ENCODE assay signal across 27 mouse cellular contexts in the genomic region with DNA sequence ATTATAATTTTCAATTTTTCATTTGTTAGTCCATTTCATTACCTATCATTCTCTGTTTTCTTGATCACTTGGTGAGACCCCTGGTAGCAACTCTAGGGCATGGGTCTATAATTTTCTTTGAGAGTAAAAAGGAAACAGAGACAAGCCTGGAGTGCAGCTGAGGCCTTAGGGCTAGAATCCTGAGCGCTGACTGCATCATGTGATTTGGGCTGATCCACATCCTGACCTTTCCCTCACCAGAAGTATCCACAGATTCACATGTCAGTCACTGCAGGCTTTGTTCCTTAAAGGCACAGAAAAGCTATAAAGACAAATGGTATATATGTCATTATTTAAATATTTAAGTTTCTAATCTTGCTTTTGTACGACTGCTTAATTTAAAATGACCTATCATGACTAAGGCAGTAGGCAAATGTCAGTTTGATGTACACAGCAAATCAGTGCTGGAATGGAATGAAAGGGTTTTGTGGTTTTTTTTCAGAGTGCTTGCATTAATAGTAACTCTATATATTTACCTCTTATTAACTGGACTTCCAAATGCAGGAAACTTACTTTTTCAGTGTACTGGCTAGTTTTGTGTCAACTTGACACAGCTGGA. TPM values are rescaled to one million over a fixed set of nuclear protein-coding genes. Genes with fewer than 3 reads are reported as not detected.
DNase-seq lines count a peak whose midpoint lies in the region; ATAC-seq and TF ChIP-seq lines count a peak whose summit lies in the region.
"Had no signal": no experiment of that assay in that cellular context is flagged by ENCODE, and none has a peak within 500 bp of the region (broad histone marks: within the 10 kb centered on the region; RNA-seq: fewer than 3 reads in every experiment).

No protein-coding gene starts in this region.

- H3K4me3 ChIP-seq in gastrocnemius, adult 2 months, result no peak overlapping the region
- no peak overlapping the region for H3K4me3 ChIP-seq in lung, adult 2 months (replicated peaks; ENCODE audit: extremely low read depth, low read depth, low read length)
- no peak overlapping the region for H3K4me3 ChIP-seq in myocyte
- no peak overlapping the region for H3K4me3 ChIP-seq in heart, embryonic 10.5 days
- H3K4me3 ChIP-seq: embryonic facial prominence, embryonic 13.5 days; erythroblast, embryonic 14.5 days; forebrain, embryonic 12.5 days; heart, embryonic 12.5 days; layer of hippocampus, adult 2 months; limb, embryonic 10.5 days; neural tube, embryonic 13.5 days had no signal

- no peak for ATAC-seq in cerebellum, adult (ENCODE audit: insufficient number of reproducible peaks, low FRiP score, low TSS enrichment)
- ATAC-seq: hindbrain, postnatal 0 days; intestine, postnatal 0 days; liver, postnatal 0 days had no signal

- peak; percentile 39 for DNase-seq in gastrocnemius, adult 2 months
- DNase-seq in gastrocnemius, postnatal 14 days, result no peak
- peak; percentile 26 for DNase-seq in lung, postnatal 36 days
- DNase-seq in lung, adult 2 months, result no peak
- no peak for DNase-seq in heart, embryonic 10.5 days (ENCODE audit: low spot score)
- no peak for DNase-seq in thymus, postnatal 4 days
- DNase-seq: adrenal gland, adult 2 months; cerebellum, adult 2 months; cerebellum, postnatal 36 days; heart, postnatal 10 days; kidney, postnatal 14 days; liver, postnatal 0 days; lung, postnatal 14 days; midbrain, embryonic 14.5 days; thymus, postnatal 14 days had no signal

- no peaks in the 10 kb centered on the region for H3K36me3 ChIP-seq in myocyte (ENCODE audit: control insufficient read depth, insufficient read depth)
- no peaks in the 10 kb centered on the region for H3K36me3 ChIP-seq in heart, embryonic 10.5 days
- H3K36me3 ChIP-seq: embryonic facial prominence, embryonic 13.5 days; forebrain, embryonic 12.5 days; heart, embryonic 12.5 days; limb, embryonic 10.5 days; neural tube, embryonic 13.5 days had no signal

- WGBS in lung, adult 2 months, result 59% methylated on average over 2 of the region's 2 CpGs
- WGBS in heart, embryonic 10.5 days, result 59% methylated on average over 2 of the region's 2 CpGs

- no peak overlapping the region for H3ac ChIP-seq in myocyte (ENCODE audit: control insufficient read depth, insufficient read length)

- H3K27ac ChIP-seq in gastrocnemius, adult 2 months, result peak overlapping the region; percentile 83
- H3K27ac ChIP-seq in heart, embryonic 10.5 days, result no peak overlapping the region
- H3K27ac ChIP-seq: embryonic facial prominence, embryonic 13.5 days; forebrain, embryonic 12.5 days; hindbrain, postnatal 0 days; layer of hippocampus, adult 2 months; limb, embryonic 10.5 days; neural tube, embryonic 13.5 days had no signal

- H3K27me3 ChIP-seq in myocyte (ENCODE audit: control insufficient read depth, insufficient read depth, insufficient read length), result no peaks in the 10 kb centered on the region
- no peaks in the 10 kb centered on the region for H3K27me3 ChIP-seq in heart, embryonic 10.5 days (ENCODE audit: insufficient read depth, poor library complexity, severe bottlenecking)
- H3K27me3 ChIP-seq: embryonic facial prominence, embryonic 13.5 days; forebrain, embryonic 12.5 days; heart, embryonic 12.5 days; neural tube, embryonic 13.5 days had no signal

- no peaks in the 10 kb centered on the region for H3K4me1 ChIP-seq in lung, adult 2 months (ENCODE audit: control insufficient read depth, insufficient read depth, low read length)
- 0 out of 2 replicates have a peak, but pooled peaks cover 6% of the 10 kb centered on the region for H3K4me1 ChIP-seq in heart, embryonic 10.5 days
- H3K4me1 ChIP-seq: embryonic facial prominence, embryonic 13.5 days; forebrain, embryonic 12.5 days; neural tube, embryonic 13.5 days had no signal

- H3K9me3 ChIP-seq in heart, embryonic 10.5 days, result no peaks in the 10 kb centered on the region
- H3K9me3 ChIP-seq: embryonic facial prominence, embryonic 13.5 days; forebrain, embryonic 12.5 days; heart, embryonic 12.5 days; limb, embryonic 10.5 days; neural tube, embryonic 13.5 days had no signal

- TF ChIP-seq CTCF in gastrocnemius, adult 2 months (IDR thresholded peaks at IDR 0.05), result no peak
- TF ChIP-seq CTCF in lung, adult 2 months (IDR thresholded peaks at IDR 0.05; ENCODE audit: insufficient read depth, low read length), result no peak

- H3K79me2 ChIP-seq in myocyte (ENCODE audit: control insufficient read depth, insufficient read depth), result no peaks in the 10 kb centered on the region

- H3K4me2 ChIP-seq in myocyte (ENCODE audit: low read depth), result no peak overlapping the region
- H3K4me2 ChIP-seq: embryonic facial prominence, embryonic 13.5 days; forebrain, embryonic 12.5 days; heart, embryonic 12.5 days; liver, embryonic 11.5 days; neural tube, embryonic 13.5 days had no signal

- intact Hi-C loops in gastrocnemius, adult 2 months (cut with DNase I), result no loop called here
- intact Hi-C loops in gastrocnemius, postnatal 14 days (cut with DNase I; ENCODE audit: low total_unique reads), result no loop called here

- TF ChIP-seq POLR2A in lung, adult 2 months (IDR thresholded peaks at IDR 0.05; ENCODE audit: borderline replicate concordance, extremely low read depth, low read depth, low read length), result no peak
- TF ChIP-seq POLR2A in myocyte (IDR thresholded peaks at IDR 0.05; ENCODE audit: insufficient read length, low read depth), result no peak

TF ChIP-seq in myocyte, 11 proteins besides CTCF, POLR2A, EP300 and RAD21:
- TF ChIP-seq MAX (IDR thresholded peaks at IDR 0.05; ENCODE audit: low read depth) (no peak), REST (IDR thresholded peaks at IDR 0.05; ENCODE audit: insufficient read depth, insufficient read length) (no peak), MYOG (IDR thresholded peaks at IDR 0.05; ENCODE audit: control insufficient read depth in 1 of 3, insufficient read depth in 1 of 3, insufficient read length in 2 of 3, low read depth in 2 of 3) (no peak), USF1 (IDR thresholded peaks at IDR 0.05; ENCODE audit: low read depth) (peak; percentile 54), TCF3 (IDR thresholded peaks at IDR 0.05; ENCODE audit: insufficient read length, low read depth) (no peak), E2F4 (IDR thresholded peaks at IDR 0.05; ENCODE audit: insufficient read depth) (no peak), CEBPB (IDR thresholded peaks at IDR 0.05; ENCODE audit: insufficient read depth, poor library complexity, severe bottlenecking) (no peak), MYOD1 (IDR thresholded peaks at IDR 0.05; ENCODE audit: control insufficient read depth in 1 of 3, insufficient read length in 2 of 3, low read depth in 2 of 3) (no peak)

RNA-seq across cellular contexts. Expression of gene Ugp2, which starts 51.4 kb away (rescaled TPM):
- total RNA-seq in gastrocnemius, adult 2 months (2021), result 100 to 1,000 TPM; 474 to 554 TPM
- 100 to 1,000 TPM; 264 to 284 TPM for total RNA-seq in gastrocnemius, postnatal 14 days (2021)
- polyA plus RNA-seq in lung, adult 2 months (2012; rRNA removed), result 4.8 and 9.8 TPM in 2 replicates
- polyA plus RNA-seq in myocyte (2012; fragmentation: generic; extraction: Trizol), result 29.9 TPM
- 150 and 200 TPM in 2 replicates for polyA plus RNA-seq in heart, embryonic 10.5 days (2016; fragmentation: Nextera tagmentation; extraction: Ambion mirVana)

Comparison
In these comparisons a context has a peak if more than half of its experiments do, and no peak if none do; other contexts are left out.
1. DNase-seq: peak in gastrocnemius, adult 2 months (single experiment) and lung, postnatal 36 days (single experiment); none in gastrocnemius, postnatal 14 days (single experiment), lung, adult 2 months (single experiment), heart, embryonic 10.5 days (single experiment) and thymus, postnatal 4 days (single experiment).